Mouse (Mus musculus): ENCODE data around the gene Usp39. TPM values are rescaled to one million over a fixed set of nuclear protein-coding genes. Genes with fewer than 3 reads are reported as not detected.

Gene Usp39
- polyA plus RNA-seq, 1 experiment from 2014 or later, result 32.6 TPM

Other genes starting within 250 kb of the Usp39 start
- gene St3gal5, start 247.6 kb downstream of the Usp39 start, polyA plus RNA-seq (2015; fragmentation: Nextera tagmentation; extraction: Ambion mirVana), result 199 and 206 TPM in 2 replicates
- 0.90 and 0.92 TPM in 2 replicates for gene Atoh8, start 109.6 kb downstream of the Usp39 start, polyA plus RNA-seq (2015; fragmentation: Nextera tagmentation; extraction: Ambion mirVana)
- gene Sftpb, start 40.6 kb downstream of the Usp39 start, polyA plus RNA-seq (2015; fragmentation: Nextera tagmentation; extraction: Ambion mirVana), result not detected in 2 replicates
- gene 0610030E20Rik, start 2.1 kb upstream of the Usp39 start, polyA plus RNA-seq (2015; fragmentation: Nextera tagmentation; extraction: Ambion mirVana), result 11.8 and 14.1 TPM in 2 replicates
- gene Tmem150a, start 10.3 kb upstream of the Usp39 start, polyA plus RNA-seq (2015; fragmentation: Nextera tagmentation; extraction: Ambion mirVana), result 54.4 and 59.7 TPM in 2 replicates
- 86.5 and 91.9 TPM in 2 replicates for gene Rnf181, start 21.8 kb upstream of the Usp39 start, polyA plus RNA-seq (2015; fragmentation: Nextera tagmentation; extraction: Ambion mirVana)
- 54.9 and 62.8 TPM in 2 replicates for gene Vamp5, start 35.3 kb upstream of the Usp39 start, polyA plus RNA-seq (2015; fragmentation: Nextera tagmentation; extraction: Ambion mirVana)
- 212 and 230 TPM in 2 replicates for gene Vamp8, start 45.5 kb upstream of the Usp39 start, polyA plus RNA-seq (2015; fragmentation: Nextera tagmentation; extraction: Ambion mirVana)
- 29.6 and 31.7 TPM in 2 replicates for gene Ggcx, start 69.1 kb upstream of the Usp39 start, polyA plus RNA-seq (2015; fragmentation: Nextera tagmentation; extraction: Ambion mirVana)
- 124 and 131 TPM in 2 replicates for gene Mat2a, start 94.4 kb upstream of the Usp39 start, polyA plus RNA-seq (2015; fragmentation: Nextera tagmentation; extraction: Ambion mirVana)
- not detected in 2 replicates for gene Sh2d6, start 176.5 kb upstream of the Usp39 start, polyA plus RNA-seq (2015; fragmentation: Nextera tagmentation; extraction: Ambion mirVana)
- gene Capg, start 199.2 kb upstream of the Usp39 start, polyA plus RNA-seq (2015; fragmentation: Nextera tagmentation; extraction: Ambion mirVana), result 18.8 and 20.3 TPM in 2 replicates

Measured in liver, embryonic 16.5 days (tissue).